Mouse (Mus musculus): ENCODE results near the gene Zfyve21.

DNA sequence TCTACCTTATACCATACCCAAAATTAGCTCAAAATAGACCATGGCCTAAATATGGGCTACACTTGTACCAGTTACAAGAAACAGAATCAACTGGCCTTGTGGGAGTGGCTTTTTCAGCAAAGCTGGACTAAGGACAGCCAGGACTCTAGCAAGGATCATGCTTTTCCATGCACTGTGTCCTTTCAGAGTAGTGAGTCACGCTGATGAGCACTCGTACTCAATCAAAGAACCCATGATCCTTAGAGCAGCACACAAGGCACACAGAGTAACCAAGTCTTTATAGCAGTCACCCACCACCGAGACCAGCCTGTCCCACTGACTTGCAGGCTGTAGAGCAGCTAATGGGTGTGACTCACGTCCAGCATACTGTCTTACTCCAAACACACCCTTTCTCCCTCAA, 39.6 kb downstream of the Zfyve21 start:
- TF ChIP-seq CEBPB (IDR thresholded peaks at IDR 0.05; ENCODE audit: insufficient read depth, poor library complexity, severe bottlenecking): no peak
- no peak for TF ChIP-seq MYOG (IDR thresholded peaks at IDR 0.05; ENCODE audit: control insufficient read depth in 1 of 3, insufficient read depth in 1 of 3, insufficient read length in 2 of 3, low read depth in 2 of 3)
- no peak for TF ChIP-seq USF1 (IDR thresholded peaks at IDR 0.05; ENCODE audit: low read depth)
- TF ChIP-seq POLR2A (IDR thresholded peaks at IDR 0.05; ENCODE audit: insufficient read length, low read depth): no peak
- TF ChIP-seq MAX (IDR thresholded peaks at IDR 0.05; ENCODE audit: low read depth): no peak
- TF ChIP-seq TCF12 (IDR thresholded peaks at IDR 0.05; ENCODE audit: insufficient read depth, poor library complexity, severe bottlenecking): no peak
- TF ChIP-seq E2F4 (IDR thresholded peaks at IDR 0.05; ENCODE audit: insufficient read depth): no peak
- peak; percentile 9 for TF ChIP-seq POLR2AphosphoS2 (IDR thresholded peaks at IDR 0.05; ENCODE audit: insufficient read length, low read depth)
- TF ChIP-seq SRF (IDR thresholded peaks at IDR 0.05; ENCODE audit: control insufficient read depth, insufficient read length, low read depth): no peak
- TF ChIP-seq TCF3 (IDR thresholded peaks at IDR 0.05; ENCODE audit: insufficient read length, low read depth): no peak
- TF ChIP-seq MYOD1 (IDR thresholded peaks at IDR 0.05; ENCODE audit: control insufficient read depth in 1 of 3, insufficient read length in 2 of 3, low read depth in 2 of 3): peak in 1 of 3 experiments; percentile 17
- TF ChIP-seq REST (IDR thresholded peaks at IDR 0.05; ENCODE audit: insufficient read depth, insufficient read length): no peak
